Mouse (Mus musculus) heart, postnatal 4 days (tissue): ENCODE results near the gene Fbxo42. TPM values are rescaled to one million over a fixed set of nuclear protein-coding genes. Genes with fewer than 3 reads are reported as not detected.

Experiments used
- DNase-seq: peaks from one replicate; pipeline ENCODE4 v3.0.0; 2021
- total RNA-seq, 2 experiments: library from RNA; stranded (reverse); gene quantifications; 2 replicates each; pipeline ENCODE4 v1.2.3; 2021

Fbxo42 gene
- total RNA-seq, 2 experiments from 2014 or later = 13.9 to 14.9 TPM

DNA sequence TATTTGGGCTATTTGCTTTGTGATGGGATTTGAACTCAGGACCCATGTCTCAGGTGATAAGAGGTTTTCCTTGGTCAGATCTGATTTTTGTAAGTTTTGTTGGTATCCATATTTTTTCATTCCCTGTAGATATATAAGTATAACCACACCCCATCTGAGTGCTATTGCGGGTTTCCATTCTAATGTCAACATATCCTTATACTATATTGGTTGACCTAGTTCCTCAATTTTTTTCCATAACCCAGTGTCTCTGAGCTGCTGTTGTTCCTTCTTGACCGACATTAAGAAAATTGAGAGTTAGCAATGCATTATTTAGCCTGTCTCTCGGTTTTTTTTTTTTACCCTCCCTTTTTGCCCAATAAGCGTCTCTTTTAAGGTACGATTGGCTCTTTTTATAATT, 75.0 kb downstream of the Fbxo42 start:
- DNase-seq = no peak

DNA sequence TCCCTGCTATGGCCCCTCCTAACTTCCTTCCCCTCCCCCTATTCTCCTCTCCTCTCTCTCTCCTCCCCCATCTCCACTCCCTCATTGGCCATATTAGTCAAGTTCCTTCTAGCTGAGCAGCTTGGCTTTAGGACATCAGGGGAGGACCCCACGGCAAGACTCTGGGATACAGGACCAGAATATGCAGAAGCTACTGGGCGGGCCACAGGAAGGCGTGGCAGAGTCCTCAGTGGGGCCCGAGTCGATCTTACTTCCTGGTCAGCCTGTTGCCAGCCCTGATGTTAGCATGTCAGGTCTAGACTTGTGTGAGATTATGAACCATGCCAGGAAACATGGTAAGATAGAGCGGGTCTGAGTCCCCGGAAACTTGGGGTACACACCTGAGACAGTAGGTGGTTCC, 81.0 kb downstream of the Fbxo42 start:
- no peak for DNase-seq

GRCm38 (mm10) chr4:141233196-141233595, 85.5 kb downstream of the Fbxo42 start:
- DNase-seq = no peak

- DNase-seq = no peak
These were observed 87.9 kb downstream of the Fbxo42 start for GRCm38 (mm10) chr4:141235537-141236111.

GRCm38 (mm10) chr4:141236856-141237255, 89.1 kb downstream of the Fbxo42 start:
- no peak for DNase-seq

DNA sequence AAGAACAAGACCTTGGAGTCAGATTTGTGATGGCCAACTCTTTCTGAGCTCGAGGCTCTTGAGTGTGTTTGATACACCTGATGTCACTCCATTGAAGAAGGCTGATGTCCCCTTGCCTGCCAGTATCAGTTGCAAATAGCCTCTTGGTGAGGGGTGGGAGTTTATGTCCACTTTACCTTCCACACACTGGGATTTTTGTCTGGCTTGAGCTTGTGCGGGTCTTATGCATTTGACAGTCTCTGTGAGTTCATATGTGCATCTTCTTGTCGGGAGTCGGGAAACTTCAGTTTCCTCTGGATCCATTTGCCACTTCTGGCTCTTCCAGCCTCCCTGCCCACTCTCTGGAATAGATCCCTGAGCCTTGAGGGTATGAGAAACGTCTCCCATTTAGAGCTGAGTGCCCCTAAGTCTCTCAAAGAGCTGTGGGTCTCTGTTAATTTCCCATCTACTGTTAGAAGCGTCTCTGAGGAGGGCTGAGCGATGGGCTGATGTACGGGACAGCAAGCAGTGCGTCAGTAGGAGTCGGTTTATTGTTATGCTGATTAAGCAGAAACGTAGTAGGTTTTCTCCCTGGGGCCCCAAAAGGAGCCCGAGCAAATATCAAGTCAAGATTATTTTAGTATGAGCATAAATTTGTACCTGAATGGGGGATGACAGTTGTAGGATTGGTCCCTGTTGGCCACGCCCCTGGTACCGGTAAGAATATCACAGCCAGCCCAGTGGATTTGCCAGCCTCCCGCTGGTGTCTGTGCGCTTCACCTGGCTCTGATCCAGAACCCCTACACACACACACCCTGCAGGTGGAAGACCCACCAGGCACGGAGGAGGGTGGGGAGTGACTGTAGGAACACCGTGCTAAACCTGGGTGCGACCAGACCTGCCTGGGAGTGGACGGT, 91.0 kb downstream of the Fbxo42 start:
- DNase-seq = no peak

DNA sequence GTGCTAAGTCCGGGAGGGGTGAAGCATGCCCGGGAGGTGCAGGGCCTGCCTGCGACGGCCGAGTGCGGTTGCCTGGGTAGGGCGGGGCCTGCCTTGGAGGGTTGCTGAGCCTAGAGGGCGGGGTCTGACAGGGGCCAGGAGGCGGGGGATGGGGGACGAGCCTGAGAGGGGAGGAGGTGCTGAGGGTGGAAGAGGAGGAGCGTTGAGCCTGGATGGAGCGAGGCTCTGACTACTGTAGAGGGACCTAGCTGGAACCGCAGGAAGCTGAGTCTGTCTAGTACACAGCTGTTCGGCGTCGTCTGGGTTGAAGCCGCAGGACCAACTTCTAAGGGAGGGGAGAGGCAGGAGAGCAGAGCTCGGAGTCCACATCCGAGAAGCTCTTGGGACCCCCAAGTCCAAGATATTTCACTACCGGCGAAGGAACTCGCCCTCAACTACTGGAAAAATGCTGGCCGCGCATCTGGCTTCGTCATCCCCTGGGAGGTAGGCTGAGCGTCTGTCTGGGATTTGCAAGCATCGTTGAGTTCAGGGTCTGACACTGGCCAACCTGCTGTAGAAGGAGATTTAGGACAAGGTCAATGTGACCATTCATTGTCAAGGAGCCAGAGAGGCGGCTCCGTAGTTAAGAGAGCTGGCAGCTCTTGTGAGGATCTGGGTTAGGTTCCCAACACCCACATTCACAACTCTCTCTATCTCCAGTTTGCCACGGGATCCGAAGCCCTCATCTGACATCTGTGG, 91.8 kb downstream of the Fbxo42 start, which contains the start of gene Arhgef19:
Gene Arhgef19, plus strand, starts transcription at position 112 of the 738 bp plus-strand sequence.
- DNase-seq = peak; percentile 90

DNA sequence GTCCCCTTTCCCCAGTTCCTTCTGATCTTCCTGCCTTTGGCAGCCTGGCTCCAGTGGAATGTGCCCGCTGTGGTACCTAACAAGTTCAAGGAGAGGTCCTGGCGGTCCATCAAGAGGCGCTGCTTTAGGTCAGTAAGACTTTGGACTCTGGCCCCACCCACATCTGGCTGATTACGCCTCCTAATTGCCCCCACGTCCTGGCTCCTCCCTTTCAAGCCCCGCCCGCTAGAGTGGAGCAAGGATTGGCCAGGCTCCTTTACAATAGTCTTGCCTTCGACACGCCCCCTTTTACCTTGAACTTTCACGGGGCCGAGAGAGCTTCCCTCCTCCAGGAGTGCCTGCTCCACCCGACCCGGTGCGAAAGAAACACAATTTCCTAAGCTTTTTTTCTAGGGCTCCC, 92.9 kb downstream of the Fbxo42 start:
- peak; percentile 38 for DNase-seq

- DNase-seq = no peak
These were observed 94.1 kb downstream of the Fbxo42 start for GRCm38 (mm10) chr4:141241861-141242260.

DNA sequence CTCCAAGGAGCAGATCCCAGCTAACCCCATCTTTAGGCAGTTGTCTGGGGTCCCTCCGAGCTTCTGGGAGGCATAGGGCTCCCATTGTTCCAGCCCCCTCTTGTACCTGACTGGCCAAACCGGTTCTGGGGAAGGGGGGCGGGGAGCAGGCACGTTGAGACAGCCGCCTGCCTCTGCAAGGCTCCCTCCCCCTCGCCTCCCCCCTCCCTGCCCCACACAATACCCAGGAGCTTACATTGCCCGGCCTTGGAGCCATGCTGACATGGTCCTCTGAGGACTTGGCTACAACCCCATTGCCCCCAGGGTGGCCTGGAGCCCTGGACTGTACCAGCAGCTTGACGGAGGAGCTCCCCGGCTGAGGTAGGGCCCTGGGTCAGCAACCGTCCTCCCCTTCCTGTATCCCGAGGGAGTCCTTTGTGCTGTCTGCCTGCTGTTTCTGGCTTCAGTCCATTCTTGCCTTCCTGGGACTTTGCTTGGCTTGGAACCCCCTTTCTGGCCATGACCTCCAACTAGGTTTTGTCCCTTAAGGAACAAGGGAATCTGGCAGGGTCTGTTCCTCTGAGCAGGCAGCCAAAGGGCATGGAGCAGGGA, 95.0 kb downstream of the Fbxo42 start:
- no peak for DNase-seq

DNA sequence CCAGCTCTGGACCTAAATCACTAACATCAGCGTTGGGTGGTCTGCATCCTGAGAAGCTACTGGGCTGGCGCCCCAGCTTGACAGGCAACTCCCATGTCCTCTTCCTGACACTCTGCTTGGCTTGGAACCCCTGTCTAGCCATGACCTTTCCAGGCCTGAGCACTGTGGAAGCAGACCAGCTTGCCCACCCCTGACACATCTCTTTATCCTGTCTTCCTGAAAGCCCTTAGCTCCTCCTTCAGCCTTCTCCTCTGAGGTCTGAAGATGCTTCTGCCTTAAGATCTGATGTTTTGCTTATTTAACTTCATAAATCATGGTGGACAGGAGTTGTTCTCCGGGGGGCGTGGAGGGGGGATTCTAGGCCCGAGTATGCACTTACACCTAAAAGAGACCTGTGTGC, 95.9 kb downstream of the Fbxo42 start:
- DNase-seq = no peak

GRCm38 (mm10) chr4:141244401-141244800, 96.7 kb downstream of the Fbxo42 start:
- no peak for DNase-seq

GRCm38 (mm10) chr4:141244931-141245425, 97.3 kb downstream of the Fbxo42 start:
- peak; percentile 82 for DNase-seq

DNA sequence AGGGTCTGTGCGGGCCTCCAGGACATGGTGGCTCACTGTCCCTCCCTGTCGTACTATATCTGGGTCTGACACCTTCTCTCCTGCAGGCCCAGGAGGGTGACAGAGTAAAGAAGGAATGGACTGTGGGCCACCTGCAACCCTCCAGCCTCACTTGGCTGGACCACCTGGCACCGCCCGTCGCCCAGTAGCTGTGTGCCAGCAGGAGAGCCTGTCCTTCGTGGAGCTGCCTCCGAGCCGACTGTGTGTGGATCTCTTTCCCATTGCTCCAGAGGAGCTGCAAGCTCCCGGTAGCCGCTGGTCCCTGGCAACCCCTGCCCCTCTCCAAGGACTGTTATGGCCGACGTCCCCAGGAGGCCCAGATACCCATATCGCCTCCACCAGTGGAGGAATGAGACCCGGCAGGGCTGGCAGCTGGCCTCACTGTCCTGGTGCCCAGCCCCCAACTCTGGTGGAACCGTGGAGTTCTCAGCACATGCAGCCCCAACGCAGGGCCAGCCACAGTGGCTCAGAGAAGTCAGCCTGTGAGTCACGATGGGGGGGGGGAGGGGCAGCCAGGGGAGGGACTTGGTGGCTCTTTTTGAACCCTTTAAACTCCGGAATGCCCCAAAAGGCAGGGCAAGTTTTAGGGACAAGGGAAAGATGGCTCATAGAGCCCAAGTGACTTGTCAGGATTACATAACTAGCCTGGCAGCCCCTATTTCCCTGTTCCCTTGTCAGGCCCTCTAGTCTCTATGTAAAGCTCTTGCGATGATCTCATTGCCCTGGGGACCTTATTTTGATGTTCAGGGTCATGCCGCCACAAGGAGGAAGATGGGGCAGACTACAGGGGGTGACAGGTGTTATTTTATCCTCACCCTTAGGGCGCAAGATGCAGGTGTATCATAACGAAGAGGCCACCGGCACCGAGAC, 98.6 kb downstream of the Fbxo42 start:
- peak; percentile 33 for DNase-seq

DNA sequence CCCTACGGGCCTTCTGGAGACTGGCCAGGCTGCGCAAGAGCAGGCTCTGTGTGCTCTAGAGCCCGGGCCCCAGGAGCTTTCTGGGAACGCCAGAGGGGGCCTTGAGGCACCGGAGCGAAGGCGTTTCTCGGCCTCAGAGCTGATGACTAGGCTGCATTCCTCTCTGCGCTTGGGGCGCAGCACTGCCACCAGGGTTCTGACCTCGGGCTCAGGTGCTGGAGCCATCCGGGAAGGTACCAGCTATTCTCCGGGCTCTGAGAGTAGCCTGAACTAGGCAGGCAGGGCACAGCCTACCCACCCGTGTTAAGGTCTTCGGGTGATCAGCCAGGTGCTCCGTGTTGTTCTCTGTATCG, 99.3 kb downstream of the Fbxo42 start:
- no peak for DNase-seq

DNA sequence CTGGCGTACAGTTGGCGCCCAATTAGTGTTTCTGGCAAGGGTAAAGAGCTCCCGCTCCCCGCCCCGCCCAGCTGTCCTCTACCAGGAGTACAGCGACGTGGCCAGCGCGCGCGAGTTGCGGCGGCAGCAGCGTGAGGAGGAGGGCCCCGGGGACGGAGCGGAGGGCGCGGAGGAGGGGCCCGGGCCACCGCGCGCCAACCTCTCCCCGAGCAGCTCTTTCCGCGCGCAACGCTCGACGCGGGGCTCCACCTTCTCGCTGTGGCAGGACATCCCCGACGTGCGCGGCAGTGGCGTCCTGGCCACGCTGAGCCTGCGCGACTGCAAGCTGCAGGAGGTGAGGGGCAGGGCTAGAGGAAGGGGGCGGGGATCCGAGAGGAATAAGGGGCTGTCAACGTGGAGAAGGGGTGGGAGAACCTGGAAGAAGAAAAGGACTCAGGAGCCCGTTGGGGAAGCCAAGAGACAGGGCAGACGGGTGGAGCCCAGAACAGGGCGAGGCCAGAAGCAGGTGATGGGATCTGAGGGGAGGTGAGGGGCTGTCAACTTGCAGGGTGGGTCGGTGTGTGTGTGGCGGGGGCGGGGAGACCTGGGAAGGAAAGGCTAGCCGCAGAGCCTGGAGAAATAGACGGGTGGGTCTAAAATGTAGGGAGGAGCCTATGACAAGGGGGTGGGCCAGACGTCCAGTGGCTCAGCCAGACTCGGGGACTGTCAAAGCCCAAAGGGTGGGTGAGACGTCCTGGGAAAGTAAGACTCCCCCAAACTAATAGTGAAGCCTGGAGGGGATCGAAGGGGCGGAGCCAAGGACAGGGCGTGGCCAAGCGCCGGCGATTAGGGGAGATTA, 100.3 kb downstream of the Fbxo42 start:
- peak; percentile 60 for DNase-seq

DNA sequence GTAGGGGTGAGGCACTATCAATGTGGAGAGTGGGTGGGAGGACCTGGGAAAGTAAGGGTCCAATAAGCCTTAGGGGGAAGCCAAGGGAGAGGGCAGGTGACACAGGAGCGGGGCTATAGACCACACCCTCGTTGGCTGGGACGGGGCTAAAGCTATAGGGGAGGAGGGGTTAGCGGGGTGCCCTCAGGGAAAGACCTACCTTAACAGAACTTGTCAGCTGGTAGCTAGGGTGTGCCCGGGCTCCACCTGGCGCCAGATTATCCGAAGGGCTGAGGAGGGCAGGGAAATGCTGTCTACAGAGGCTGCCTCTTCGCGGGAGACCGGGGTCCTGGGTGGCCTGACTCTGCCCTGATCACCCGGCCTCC, 100.9 kb downstream of the Fbxo42 start:
- no peak for DNase-seq

GRCm38 (mm10) chr4:141249383-141249782, 101.7 kb downstream of the Fbxo42 start:
- DNase-seq = no peak

- DNase-seq = peak; percentile 47
These were observed 103.4 kb downstream of the Fbxo42 start for GRCm38 (mm10) chr4:141251071-141251470.

DNA sequence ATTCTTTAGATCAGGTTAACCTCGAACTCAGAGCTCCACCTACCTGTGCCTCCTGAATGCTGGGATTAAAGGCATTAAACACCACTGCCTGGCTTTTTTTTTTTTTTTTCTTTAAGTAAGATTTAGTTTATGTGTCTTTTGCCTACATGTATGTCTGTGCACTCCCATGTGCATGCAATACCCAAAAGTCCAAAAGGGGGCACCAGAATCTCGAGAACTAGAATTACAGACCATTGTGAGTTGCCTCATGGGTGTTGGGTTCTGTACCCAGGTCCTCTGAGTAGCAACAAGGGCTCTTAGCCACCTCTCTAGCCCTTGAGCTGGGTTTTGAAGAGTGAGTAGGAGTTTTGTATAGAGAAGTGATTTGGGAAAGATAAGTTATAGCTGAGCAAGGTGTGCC, 104.9 kb downstream of the Fbxo42 start:
- DNase-seq = no peak
